Mouse (Mus musculus) macrophage (primary cell): ENCODE measurements around the gene Xpo4. TPM values are rescaled to one million over a fixed set of nuclear protein-coding genes. Genes with fewer than 3 reads are reported as not detected.

Experiments used
- H3K27ac ChIP-seq: fragments of 350-480 bp; formaldehyde crosslinking; 2 replicates; pipeline ENCODE4 v1.9.0; 2021
- H3K36me3 ChIP-seq: fragments of 350-480 bp; formaldehyde crosslinking; 2 replicates; pipeline ENCODE4 v1.9.0; 2021; ENCODE audit errors: inconsistent target
- H3K4me3 ChIP-seq: fragments of 350-480 bp; formaldehyde crosslinking; 2 replicates; pipeline ENCODE4 v1.9.0; 2021; ENCODE audit errors: inconsistent target
- H3K79me2 ChIP-seq: fragments of 350-480 bp; formaldehyde crosslinking; 2 replicates; pipeline ENCODE4 v1.9.0; 2021; ENCODE audit errors: inconsistent target
- WGBS: methylation state at CpG from one replicate; pipeline ENCODE4 v1.1.7; 2026; ENCODE audit warnings: inconsistent platforms; ENCODE audit not compliant: missing documents; 5-methylcytosine and 5-hydroxymethylcytosine counted together
- polyA plus RNA-seq: library from polyadenylated mRNA; stranded (reverse); fragments of 250-400 nt; gene quantifications from 3 replicates; pipeline ENCODE4 v1.2.4, GENCODE M21; 2018; ENCODE audit warnings: inconsistent platforms

The Xpo4 gene
- polyA plus RNA-seq, 1 experiment from 2014 or later = 4.5 TPM

GRCm38 (mm10) chr14:57552945-57553344, 112.3 kb downstream of the Xpo4 start:
- no peak overlapping the region for H3K4me3 ChIP-seq
- no peaks in the 10 kb centered on the region for H3K79me2 ChIP-seq
- H3K27ac ChIP-seq = no peak overlapping the region
- peaks cover 6% of the 10 kb centered on the region; the same call in 1 of the 2 replicates for H3K36me3 ChIP-seq

DNA sequence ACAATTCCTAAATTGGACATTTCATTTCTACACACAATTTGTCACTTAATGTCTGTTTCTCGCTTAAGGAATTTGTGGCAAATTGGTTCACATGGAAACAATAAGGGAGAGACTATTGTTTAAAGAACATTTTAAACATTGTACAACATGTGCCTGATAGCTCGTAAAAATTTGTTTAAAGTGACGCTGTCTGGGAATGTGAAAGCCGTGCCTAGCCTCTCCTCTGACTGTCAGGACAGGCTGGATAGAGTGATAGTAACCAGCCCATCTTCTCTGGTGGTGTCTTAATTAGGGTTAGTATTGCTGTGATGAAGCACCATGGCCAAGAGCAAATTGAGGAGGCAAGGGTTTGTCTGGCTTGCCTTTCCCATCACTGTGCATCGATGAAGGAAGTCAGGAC, 118.2 kb downstream of the Xpo4 start:
- 100% methylated on average over 5 of the region's 5 CpGs for WGBS
- no peaks in the 10 kb centered on the region for H3K79me2 ChIP-seq
- no peak overlapping the region for H3K4me3 ChIP-seq
- no peak overlapping the region for H3K27ac ChIP-seq
- H3K36me3 ChIP-seq = 0 out of 2 replicates have a peak, but pooled peaks cover 6% of the 10 kb centered on the region

DNA sequence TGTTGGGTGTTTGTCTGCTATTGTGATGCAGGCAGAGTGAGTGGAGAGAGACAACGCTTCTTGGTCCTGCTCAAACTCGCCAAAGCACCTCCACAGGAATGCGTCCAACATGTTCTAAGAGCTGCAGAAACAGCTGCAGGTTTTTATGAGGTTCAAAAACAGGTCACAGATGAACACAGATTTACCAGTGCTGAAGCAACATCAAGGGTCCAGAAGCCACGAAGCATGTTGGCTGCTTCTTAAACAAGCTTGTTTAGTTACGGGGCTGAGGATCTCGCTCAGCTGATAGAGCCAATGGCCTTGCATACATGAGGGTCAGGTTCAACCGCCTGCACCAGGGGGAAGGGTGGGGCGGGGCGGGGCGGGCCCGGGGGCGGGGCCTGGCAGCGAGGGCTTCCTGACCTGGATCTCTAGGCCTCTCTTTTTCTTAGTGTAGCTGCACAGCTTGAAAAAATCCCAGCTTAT, 118.6 kb downstream of the Xpo4 start:
- Histone ChIP-seq H3K36me3 (0 out of 2 replicates have a peak, but pooled peaks cover 6% of the 10 kb centered on the region), H3K79me2 (no peaks in the 10 kb centered on the region), H3K27ac (no peak overlapping the region), H3K4me3 (no peak overlapping the region)
- 78% methylated on average over 8 of the region's 13 CpGs for WGBS

DNA sequence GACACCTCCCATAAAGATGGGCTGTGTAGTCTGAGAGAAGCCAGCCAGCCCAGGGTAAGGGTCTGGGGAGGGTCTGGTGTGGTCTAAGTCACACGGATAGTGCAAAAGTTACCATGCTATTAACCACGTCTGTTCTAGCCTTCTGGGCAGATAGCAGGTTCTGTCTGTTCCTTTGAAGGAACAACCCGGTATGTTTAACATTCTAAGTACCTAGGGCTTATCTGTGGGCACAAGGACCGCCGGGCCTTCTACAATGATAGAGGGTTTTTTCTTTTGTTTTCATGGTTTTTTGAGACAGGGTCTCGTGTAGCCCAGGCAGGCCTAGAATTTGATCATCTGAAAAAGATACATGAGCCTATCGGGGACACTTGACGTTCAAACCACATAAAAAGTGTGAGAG, 119.1 kb downstream of the Xpo4 start:
- Histone ChIP-seq H3K27ac (no peak overlapping the region), H3K79me2 (no peaks in the 10 kb centered on the region), H3K4me3 (no peak overlapping the region), H3K36me3 (0 out of 2 replicates have a peak, but pooled peaks cover 6% of the 10 kb centered on the region)
- 95% methylated on average over 8 of the region's 8 CpGs for WGBS

- H3K79me2 ChIP-seq = no peaks in the 10 kb centered on the region
- 88% methylated on average over 17 of the region's 17 CpGs for WGBS
- H3K4me3 ChIP-seq = no peak overlapping the region
- H3K27ac ChIP-seq = no peak overlapping the region
- 0 out of 2 replicates have a peak, but pooled peaks cover 6% of the 10 kb centered on the region for H3K36me3 ChIP-seq
These were observed 119.7 kb downstream of the Xpo4 start for GRCm38 (mm10) chr14:57545526-57545925.

DNA sequence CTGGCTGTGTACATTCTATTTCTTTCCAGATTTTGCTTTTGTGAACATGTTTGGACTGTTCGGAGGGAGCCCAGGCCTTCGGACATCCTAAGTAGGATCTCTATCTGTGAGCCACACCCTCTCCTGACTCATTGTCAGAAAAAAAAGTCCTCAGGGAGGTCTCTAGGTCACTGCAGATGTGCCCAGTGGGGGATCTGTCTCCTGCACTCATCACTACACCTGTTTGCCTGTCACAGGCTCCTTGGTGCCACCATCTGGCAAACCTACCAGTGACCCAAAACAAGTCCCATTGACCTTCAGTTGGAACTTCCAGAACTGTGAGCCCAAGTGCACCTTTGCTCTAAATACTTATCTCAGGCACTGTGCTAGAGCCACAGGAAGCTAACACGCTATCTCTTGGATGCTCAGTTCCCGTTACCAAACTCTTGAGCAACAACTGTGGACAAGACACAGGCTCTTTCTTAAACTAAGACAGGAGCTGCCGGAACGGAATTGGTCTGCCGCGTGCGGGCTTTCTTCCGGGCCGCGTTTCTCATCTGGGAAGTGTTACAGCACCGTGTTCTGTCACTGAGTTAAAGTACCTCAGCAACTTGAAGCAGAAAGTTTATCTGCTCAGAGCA, 121.7 kb downstream of the Xpo4 start:
- WGBS = 92% methylated on average over 13 of the region's 13 CpGs
- Histone ChIP-seq H3K79me2 (no peaks in the 10 kb centered on the region), H3K36me3 (no peaks in the 10 kb centered on the region), H3K4me3 (no peak overlapping the region), H3K27ac (no peak overlapping the region)

- Histone ChIP-seq H3K79me2 (no peaks in the 10 kb centered on the region), H3K4me3 (no peak overlapping the region)
- 82% methylated on average over 29 of the region's 34 CpGs for WGBS
These were observed 123.0 kb downstream of the Xpo4 start for GRCm38 (mm10) chr14:57542231-57542630.

DNA sequence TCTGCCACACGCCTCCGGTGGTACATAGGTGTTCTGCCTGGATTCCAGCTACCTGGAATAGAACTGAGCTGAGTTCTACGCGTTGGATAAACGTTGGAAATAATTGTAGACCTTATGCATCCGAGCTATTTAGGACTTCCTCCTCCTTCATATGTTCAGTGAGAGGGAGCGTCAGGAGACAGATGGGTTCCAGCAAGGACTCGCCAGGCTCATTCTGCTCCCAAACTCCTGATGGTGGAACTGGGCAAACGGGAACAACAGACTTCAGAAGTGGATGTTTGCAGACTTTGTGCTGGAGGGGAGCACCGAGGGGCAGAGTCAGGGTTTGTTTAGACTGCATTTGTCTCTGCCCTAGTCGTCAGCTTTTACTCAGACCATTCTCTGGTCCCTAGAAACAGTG, 124.5 kb downstream of the Xpo4 start:
- Histone ChIP-seq H3K36me3 (no peaks in the 10 kb centered on the region), H3K27ac (no peak overlapping the region), H3K79me2 (no peaks in the 10 kb centered on the region), H3K4me3 (no peak overlapping the region)
- 92% methylated on average over 10 of the region's 11 CpGs for WGBS

More at GRCm38 (mm10) chr14:57542231-57542630, 123.0 kb downstream of the Xpo4 start:
- no peak overlapping the region for H3K27ac ChIP-seq
- H3K36me3 ChIP-seq = no peaks in the 10 kb centered on the region

DNA sequence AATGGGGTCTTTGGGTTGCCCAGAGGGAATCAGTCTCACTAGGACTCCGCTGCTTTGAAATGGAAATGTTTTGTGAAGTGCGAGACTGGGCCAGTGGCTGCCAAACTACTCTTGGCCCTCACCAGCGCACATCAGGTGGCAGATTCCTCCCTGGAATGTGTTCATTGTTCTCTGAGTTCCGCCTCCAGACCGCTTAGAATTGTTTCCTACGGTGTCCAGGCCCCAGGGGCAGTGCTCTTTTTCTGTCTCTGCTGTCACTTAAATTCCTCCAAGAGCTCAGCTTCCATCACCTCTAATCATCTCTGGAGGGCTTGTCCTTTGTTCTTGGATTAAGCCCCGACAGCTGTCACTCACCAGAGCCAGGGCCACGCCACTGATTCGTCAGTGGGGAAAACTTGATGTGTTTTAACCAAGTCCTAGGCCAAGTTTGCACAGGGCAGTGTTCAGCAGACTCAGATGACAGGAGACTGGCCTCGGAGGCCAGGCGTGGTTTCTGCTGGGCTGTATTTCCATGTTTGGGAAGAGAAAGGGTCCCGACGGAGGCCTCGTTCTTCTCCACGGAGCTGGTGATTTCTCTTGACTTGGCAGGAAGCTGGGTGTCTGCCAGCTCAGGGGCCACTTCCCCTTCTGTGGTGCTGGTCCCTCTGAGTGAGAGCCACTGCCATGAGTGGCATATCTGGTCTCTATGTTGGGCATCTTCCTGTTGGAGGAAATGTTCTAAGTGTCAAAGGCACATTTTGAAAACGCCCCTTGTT, 127.8 kb downstream of the Xpo4 start:
- Histone ChIP-seq H3K27ac (no peak overlapping the region), H3K79me2 (no peaks in the 10 kb centered on the region), H3K36me3 (no peaks in the 10 kb centered on the region), H3K4me3 (no peak overlapping the region)
- 36% methylated on average over 15 of the region's 16 CpGs for WGBS

DNA sequence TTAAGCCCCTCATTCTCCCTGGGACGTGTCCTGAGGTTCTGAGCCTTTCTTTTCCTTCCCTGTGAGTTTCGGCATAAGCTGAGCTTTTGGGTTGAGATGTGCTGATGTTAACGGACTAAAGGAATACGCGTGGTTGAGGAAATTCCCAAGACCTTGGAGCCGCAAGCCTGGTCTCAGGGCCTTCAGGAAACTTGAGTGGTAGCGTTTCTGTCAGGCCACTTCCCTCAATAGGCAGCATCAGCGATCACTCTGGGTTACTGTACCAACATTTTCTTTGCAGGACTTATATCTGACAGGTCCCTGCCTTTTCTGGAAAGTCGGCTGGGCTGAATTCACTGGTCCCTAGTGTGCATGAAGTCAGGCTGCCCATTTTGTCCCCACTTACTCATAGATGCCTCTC, 128.4 kb downstream of the Xpo4 start:
- no peaks in the 10 kb centered on the region for H3K36me3 ChIP-seq
- H3K4me3 ChIP-seq = no peak overlapping the region
- no peaks in the 10 kb centered on the region for H3K79me2 ChIP-seq
- no peak overlapping the region for H3K27ac ChIP-seq
- WGBS = 89% methylated on average over 9 of the region's 9 CpGs

- no peak overlapping the region for H3K4me3 ChIP-seq
- H3K36me3 ChIP-seq = no peaks in the 10 kb centered on the region
- 75% methylated on average over 6 of the region's 6 CpGs for WGBS
- H3K27ac ChIP-seq = no peak overlapping the region
- no peaks in the 10 kb centered on the region for H3K79me2 ChIP-seq
These were observed 129.6 kb downstream of the Xpo4 start for GRCm38 (mm10) chr14:57535646-57536045.

- Histone ChIP-seq H3K79me2 (no peaks in the 10 kb centered on the region), H3K27ac (no peak overlapping the region), H3K36me3 (no peaks in the 10 kb centered on the region), H3K4me3 (no peak overlapping the region)
- 55% methylated on average over 8 of the region's 8 CpGs for WGBS
These were observed 130.3 kb downstream of the Xpo4 start for GRCm38 (mm10) chr14:57534961-57535360.

DNA sequence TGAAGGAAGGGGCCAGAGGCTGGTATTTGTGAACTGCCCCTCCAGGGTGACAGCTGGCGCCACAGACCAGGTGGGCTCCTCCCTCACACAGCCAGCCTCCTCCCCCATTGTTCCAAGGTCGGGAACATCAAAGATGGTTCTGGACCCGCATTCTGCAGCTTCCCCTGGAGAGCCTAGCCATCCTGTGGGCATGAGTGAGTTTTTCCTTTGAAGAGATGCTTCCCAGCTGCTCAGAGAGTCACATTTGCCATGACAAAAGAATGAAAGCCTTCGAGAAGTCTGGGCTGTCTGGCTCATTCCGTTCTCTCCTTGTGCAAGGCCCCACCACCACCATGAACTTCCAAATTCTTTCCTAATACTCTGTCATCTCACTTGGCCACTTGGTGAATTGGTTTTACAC, 130.9 kb downstream of the Xpo4 start:
- no peaks in the 10 kb centered on the region for H3K36me3 ChIP-seq
- WGBS = 89% methylated on average over 5 of the region's 5 CpGs
- H3K79me2 ChIP-seq = no peaks in the 10 kb centered on the region
- no peak overlapping the region for H3K27ac ChIP-seq
- H3K4me3 ChIP-seq = no peak overlapping the region

- WGBS = 100% methylated on average over 4 of the region's 11 CpGs
These were observed 131.4 kb downstream of the Xpo4 start for GRCm38 (mm10) chr14:57533841-57534240.

GRCm38 (mm10) chr14:57533214-57533613, 132.0 kb downstream of the Xpo4 start:
- Histone ChIP-seq H3K79me2 (no peaks in the 10 kb centered on the region), H3K36me3 (no peaks in the 10 kb centered on the region), H3K4me3 (no peak overlapping the region), H3K27ac (no peak overlapping the region)
- 62% methylated on average over 3 of the region's 3 CpGs for WGBS

More at GRCm38 (mm10) chr14:57533841-57534240, 131.4 kb downstream of the Xpo4 start:
- no peak overlapping the region for H3K27ac ChIP-seq
- no peaks in the 10 kb centered on the region for H3K36me3 ChIP-seq
- H3K79me2 ChIP-seq = no peaks in the 10 kb centered on the region
- no peak overlapping the region for H3K4me3 ChIP-seq
